Mouse (Mus musculus) neural tube, embryonic 10.5 days (tissue): ENCODE measurements around the gene Rer1.
"Not testable (repeated sequence)": the region's sequence is repeated elsewhere in the genome, so short reads cannot be mapped to it uniquely, and the experiment has no call there.

Source experiments
- DNase-seq: peaks from one replicate; pipeline ENCODE4 v3.0.0-alpha.2; 2017; ENCODE audit warnings: low spot score; ENCODE audit errors: extremely low spot score

Rer1 gene

GRCm38 (mm10) chr4:155116607-155117006 lies 30.4 kb upstream of the Rer1 start:
- DNase-seq, result no peak

GRCm38 (mm10) chr4:155113766-155114410 lies 27.7 kb upstream of the Rer1 start:
- DNase-seq, result no peak

GRCm38 (mm10) chr4:155109471-155109870 lies 23.3 kb upstream of the Rer1 start:
- no peak for DNase-seq

GRCm38 (mm10) chr4:155107886-155108285 lies 21.7 kb upstream of the Rer1 start:
- no peak for DNase-seq

- no peak for DNase-seq
These were observed 12.4 kb upstream of the Rer1 start for GRCm38 (mm10) chr4:155098572-155098971.

- no peak for DNase-seq
These were observed 11.3 kb upstream of the Rer1 start for GRCm38 (mm10) chr4:155097452-155097851.

- no peak for DNase-seq
These were observed 9.8 kb upstream of the Rer1 start for GRCm38 (mm10) chr4:155095967-155096366.

GRCm38 (mm10) chr4:155095238-155095900 lies 9.2 kb upstream of the Rer1 start:
- DNase-seq, result peak; percentile 88

GRCm38 (mm10) chr4:155094565-155094964 lies 8.4 kb upstream of the Rer1 start:
- DNase-seq, result peak; percentile 68

- no peak for DNase-seq
These were observed 7.4 kb upstream of the Rer1 start for GRCm38 (mm10) chr4:155093431-155094149.

GRCm38 (mm10) chr4:155092718-155093430 lies 6.7 kb upstream of the Rer1 start:
- DNase-seq, result no peak

GRCm38 (mm10) chr4:155090688-155091449 lies 4.7 kb upstream of the Rer1 start:
- DNase-seq, result no peak

- DNase-seq, result no peak
These were observed 4.0 kb upstream of the Rer1 start for GRCm38 (mm10) chr4:155090147-155090546.

- no peak for DNase-seq
These were observed 3.1 kb upstream of the Rer1 start for GRCm38 (mm10) chr4:155089241-155089640.

- DNase-seq, result no peak
These were observed 725 bp downstream of the Rer1 start for GRCm38 (mm10) chr4:155085206-155086107.

- no peak for DNase-seq
These were observed 1.8 kb downstream of the Rer1 start for GRCm38 (mm10) chr4:155084351-155084750.

GRCm38 (mm10) chr4:155083553-155083952 lies 2.6 kb downstream of the Rer1 start:
- DNase-seq, result no peak

GRCm38 (mm10) chr4:155079666-155080065 lies 6.5 kb downstream of the Rer1 start:
- DNase-seq, result no peak

- not testable (repeated sequence) for DNase-seq
These were observed 7.4 kb downstream of the Rer1 start for GRCm38 (mm10) chr4:155078808-155079207.

GRCm38 (mm10) chr4:155076677-155077076 lies 9.5 kb downstream of the Rer1 start:
- DNase-seq, result no peak
